Mouse (Mus musculus) lung, postnatal 25 days (tissue): ENCODE results near the gene Rab31.
A peak's percentile ranks its signal among the peaks of the same experiment; 100 is the strongest.

Experiments
- DNase-seq: peaks from one replicate; pipeline ENCODE4 v3.0.0; 2022; ENCODE audit warnings: low spot score

Rab31 gene

GRCm38 (mm10) chr17:65737175-65737574 is 35.4 kb downstream of the Rab31 start:
- peak; percentile 43 for DNase-seq

GRCm38 (mm10) chr17:65735088-65735487 is 37.5 kb downstream of the Rab31 start:
- DNase-seq, result no peak

DNA sequence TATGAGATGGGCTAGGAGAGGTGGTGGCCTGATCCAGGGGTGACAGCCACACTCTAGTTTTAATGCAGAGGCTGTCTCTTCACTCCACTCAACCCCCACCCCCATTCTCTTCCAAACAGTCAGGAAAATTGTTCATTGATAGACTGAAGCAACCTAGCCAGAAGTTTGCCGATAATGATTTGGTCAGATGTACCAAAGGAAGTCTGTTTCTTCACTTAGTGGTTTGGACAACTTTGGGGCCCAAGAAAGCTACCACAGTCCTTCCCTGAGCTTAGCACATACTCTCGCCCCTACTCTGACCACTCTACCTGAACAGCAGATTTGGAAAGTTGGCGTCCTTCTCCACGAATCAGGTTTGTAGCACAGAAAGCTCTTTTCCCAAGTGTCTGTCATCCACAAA is 39.9 kb downstream of the Rab31 start:
- DNase-seq, result no peak

- DNase-seq, result no peak
Measured at GRCm38 (mm10) chr17:65731710-65732109, 40.8 kb downstream of the Rab31 start.

GRCm38 (mm10) chr17:65729945-65730741 is 42.4 kb downstream of the Rab31 start:
- peak; percentile 53 for DNase-seq

DNA sequence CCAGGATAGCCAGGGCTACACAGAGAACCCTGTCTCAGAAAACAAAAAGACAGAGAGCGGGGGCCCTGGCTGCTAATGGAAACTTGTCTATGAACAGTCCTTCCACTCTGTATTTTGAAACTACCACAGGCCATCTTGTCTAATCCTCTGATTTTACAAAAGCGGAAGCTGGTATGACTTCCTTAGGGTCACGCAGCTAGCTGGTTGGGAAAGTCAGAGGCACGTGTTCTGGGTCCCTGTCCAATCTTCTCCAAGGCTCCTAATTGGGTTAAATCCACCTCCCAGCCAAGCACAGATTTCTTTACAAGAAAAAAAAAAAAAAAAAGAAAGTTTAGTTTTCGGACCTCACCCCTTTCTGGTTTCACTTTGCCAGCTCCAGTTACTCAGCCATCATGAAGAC is 45.8 kb downstream of the Rab31 start:
- peak; percentile 36 for DNase-seq

DNA sequence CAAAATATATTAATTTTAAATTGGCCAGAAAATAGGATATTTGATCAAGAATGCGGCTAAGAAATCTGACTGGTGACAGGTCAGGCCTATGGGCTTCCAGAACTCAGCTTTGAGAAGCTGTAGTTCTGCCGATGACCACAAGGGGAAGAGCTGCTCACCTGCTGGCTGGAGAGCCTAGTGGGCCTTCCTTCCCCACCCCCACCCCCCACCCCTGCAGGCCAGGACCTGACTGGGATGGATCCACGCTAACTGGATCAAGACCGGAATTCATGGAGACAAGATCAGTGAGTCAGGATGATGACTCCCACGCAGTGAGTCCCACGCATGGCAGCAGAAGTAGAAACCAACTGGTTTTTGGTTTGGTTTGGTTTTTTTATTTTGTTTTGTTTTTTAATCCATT is 46.3 kb downstream of the Rab31 start:
- DNase-seq, result peak; percentile 16

- DNase-seq, result no peak
Measured at GRCm38 (mm10) chr17:65725814-65726213, 46.7 kb downstream of the Rab31 start.

- no peak for DNase-seq
Measured at GRCm38 (mm10) chr17:65725381-65725780, 47.2 kb downstream of the Rab31 start.

DNA sequence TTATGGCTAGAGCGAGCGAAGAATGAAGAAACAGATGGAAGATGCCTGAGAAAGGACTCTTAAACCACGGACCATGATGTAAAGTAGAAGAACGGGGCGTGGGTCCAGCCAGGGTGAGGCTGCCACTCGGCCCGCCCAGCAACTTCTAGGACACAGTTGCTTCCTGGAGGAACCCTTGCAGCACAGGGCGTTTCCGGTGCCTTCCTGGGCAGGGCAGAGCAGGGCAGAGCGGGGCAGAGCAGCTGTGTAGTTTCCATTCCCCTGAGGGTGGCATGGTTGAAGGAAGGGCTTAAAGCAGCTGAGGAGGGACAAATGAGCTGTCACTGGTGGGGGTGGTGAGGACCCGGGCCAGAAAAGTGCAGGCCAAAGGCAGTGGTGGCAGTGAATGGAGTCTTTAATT is 48.3 kb downstream of the Rab31 start:
- peak; percentile 85 for DNase-seq

DNA sequence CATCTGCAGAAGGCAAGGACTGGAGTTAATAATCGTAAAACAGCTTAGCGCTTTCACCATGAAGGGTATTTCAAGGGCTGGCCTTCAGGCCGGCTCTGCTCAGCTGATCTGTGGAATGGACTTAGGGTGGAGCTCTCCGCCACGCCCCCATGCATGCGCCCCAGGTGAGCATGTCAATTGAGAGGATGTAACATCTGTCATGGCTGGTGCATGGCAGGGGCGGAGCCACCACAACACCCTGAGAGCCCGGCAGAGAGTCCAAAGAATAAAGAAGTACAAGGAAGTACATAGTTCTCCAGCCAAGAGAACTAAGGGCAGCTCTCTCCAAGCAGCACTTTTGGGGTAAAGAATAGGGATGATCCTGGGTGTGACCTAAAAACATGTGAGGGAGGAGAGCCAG is 48.9 kb downstream of the Rab31 start:
- no peak for DNase-seq

GRCm38 (mm10) chr17:65721330-65721729 is 51.2 kb downstream of the Rab31 start:
- no peak for DNase-seq

DNA sequence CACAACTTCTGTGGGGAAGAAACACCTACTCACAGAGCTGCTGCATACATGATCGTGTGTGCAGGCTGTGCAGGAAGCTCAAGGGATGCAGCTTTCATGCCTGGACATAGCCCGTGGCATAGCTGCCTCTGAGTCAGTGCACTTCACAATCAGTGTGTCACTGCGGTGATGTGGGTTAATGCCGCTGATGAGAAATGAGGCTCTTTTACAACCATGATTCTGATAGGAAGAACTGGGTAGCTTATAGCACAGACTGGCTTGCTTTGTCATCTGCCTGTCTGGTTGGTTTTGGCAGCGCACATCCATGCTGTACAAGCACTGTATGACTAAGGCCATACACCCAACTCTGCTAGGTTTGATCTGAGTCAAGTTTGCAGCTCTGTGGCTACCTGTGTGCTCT is 52.7 kb downstream of the Rab31 start:
- no peak for DNase-seq

DNA sequence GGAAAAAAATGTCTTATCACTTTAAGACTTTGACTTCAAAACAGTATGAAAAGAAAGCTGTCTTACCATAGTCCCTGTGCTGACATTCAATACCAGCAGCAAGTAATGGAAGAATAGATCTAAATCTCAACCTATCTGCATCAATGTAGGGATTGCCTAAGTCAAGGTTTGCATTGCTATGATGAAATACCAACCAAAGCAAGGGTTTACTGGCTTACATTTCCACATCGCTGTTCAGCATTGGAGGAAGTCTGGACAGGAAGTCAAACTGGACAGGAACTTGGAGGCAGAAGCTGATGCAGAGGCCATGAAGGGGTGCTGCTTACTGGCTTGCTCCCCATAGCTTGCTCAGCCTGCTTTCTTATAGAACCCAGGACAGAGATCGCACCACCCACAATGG is 54.0 kb downstream of the Rab31 start:
- DNase-seq, result no peak

DNA sequence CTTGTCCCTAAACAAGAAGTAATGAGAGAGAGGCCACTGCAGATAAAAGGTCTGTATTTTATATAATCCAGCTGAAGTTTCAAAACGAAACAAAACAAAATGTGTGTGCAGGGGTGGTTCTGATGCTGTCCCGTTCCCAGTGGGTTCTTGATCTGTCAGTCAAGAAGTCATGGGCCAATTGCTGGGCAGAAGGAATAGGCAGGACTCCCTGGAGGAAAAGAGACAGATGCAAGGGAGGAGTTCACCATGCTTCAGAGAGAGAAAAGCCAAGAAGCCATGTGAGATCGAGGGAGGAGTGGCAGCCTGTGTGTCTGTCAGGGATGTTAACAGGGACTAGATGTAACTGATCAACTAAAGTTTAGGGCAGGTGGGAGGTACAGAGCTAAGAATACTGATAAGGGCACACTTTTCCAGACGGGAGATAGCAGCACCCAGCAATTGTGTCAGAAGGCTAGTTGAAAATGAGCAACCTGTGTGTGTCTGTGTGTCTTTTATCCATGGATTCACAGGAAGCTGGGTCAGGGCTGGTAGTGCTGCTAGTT is 54.8 kb downstream of the Rab31 start:
- no peak for DNase-seq

DNA sequence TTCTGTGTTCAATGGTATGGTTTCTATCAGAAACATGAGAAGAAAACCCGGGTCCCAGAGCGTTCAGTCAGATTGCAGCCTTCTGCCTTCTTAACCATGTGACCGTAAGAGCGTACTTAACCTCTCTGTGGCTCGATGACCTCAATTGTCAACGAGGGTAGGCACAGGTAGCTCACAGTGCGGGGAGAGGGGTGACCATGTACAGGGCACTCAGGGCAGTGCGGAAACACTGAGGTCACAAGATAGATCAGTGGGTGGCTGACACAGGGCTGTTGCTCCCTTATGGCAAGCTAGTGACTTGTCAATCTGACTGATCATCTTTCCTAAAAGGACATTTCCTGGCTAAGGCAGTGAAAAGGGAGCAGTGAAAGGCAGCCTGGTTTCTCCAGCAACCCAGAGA is 58.5 kb downstream of the Rab31 start:
- no peak for DNase-seq

- DNase-seq, result no peak
Measured at GRCm38 (mm10) chr17:65712861-65713535, 59.6 kb downstream of the Rab31 start.

DNA sequence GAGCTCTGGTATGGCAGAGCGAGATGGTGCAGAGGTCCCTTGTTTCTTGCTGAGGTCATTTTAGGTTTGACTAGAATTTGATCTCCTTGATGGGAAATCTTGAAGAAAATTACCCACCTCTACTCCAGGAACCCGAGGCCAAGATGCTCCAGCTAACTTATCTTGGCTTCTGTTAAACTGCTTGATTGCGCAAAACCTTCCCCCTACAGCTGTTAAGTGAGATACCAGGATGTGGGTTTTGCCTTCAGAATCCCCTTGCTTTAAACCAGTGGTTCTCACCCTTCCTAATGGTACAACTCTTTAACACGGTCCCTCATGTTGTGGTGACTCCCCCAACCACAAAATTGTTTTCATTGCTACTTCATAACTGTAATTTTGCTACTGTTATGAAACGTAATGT is 60.8 kb downstream of the Rab31 start:
- no peak for DNase-seq

- no peak for DNase-seq
Measured at GRCm38 (mm10) chr17:65710576-65710975, 62.0 kb downstream of the Rab31 start.

GRCm38 (mm10) chr17:65706220-65706619 is 66.3 kb downstream of the Rab31 start:
- DNase-seq, result peak; percentile 81

- no peak for DNase-seq
Measured at GRCm38 (mm10) chr17:65703527-65704391, 68.8 kb downstream of the Rab31 start.

- DNase-seq, result peak; percentile 65
Measured at GRCm38 (mm10) chr17:65701797-65702566, 70.6 kb downstream of the Rab31 start.
